Mouse (Mus musculus) cerebral cortex, adult 2 months (tissue): ENCODE results near the gene Palm.

Experiments used
- WGBS: fragments of 180-500 bp; shearing (Covaris S2); methylation state at CpG from one replicate; pipeline ENCODE4 v1.1.7; 2018; 5-methylcytosine and 5-hydroxymethylcytosine counted together

Palm gene

GRCm38 (mm10) chr10:79793051-79793737, at the start of gene Palm:
TSS of gene Palm (plus strand) at chr10:79793572.
- WGBS = 5% methylated on average over 51 of the region's 51 CpGs

- 94% methylated on average over 15 of the region's 15 CpGs for WGBS
Observed at GRCm38 (mm10) chr10:79743650-79744365, 49.6 kb upstream of the Palm start.

- 90% methylated on average over 3 of the region's 3 CpGs for WGBS
Observed at GRCm38 (mm10) chr10:79745411-79745810, 48.0 kb upstream of the Palm start.

- 2% methylated on average over 38 of the region's 38 CpGs for WGBS
Observed at GRCm38 (mm10) chr10:79745898-79746773, 47.2 kb upstream of the Palm start, which contains the start of gene Polrmt. TSS of gene Polrmt (minus strand) at chr10:79746581.

GRCm38 (mm10) chr10:79746774-79747151, 46.6 kb upstream of the Palm start:
- 22% methylated on average over 6 of the region's 6 CpGs for WGBS

GRCm38 (mm10) chr10:79748496-79748895, 44.9 kb upstream of the Palm start:
- WGBS = 86% methylated on average over 6 of the region's 6 CpGs

- 3% methylated on average over 36 of the region's 36 CpGs for WGBS
Observed at GRCm38 (mm10) chr10:79754856-79755516, 38.4 kb upstream of the Palm start, which contains the start of gene Fgf22. TSS of gene Fgf22 (plus strand) at chr10:79755076.

- whole genome bisulfite sequencing = 87% methylated on average over 3 of the region's 3 CpGs
Observed at GRCm38 (mm10) chr10:79755854-79756253, 37.5 kb upstream of the Palm start.

- WGBS = 91% methylated on average over 24 of the region's 24 CpGs
Observed at GRCm38 (mm10) chr10:79756660-79757059, 36.7 kb upstream of the Palm start.

- 78% methylated on average over 1 of the region's 1 CpGs for WGBS
Observed at GRCm38 (mm10) chr10:79759675-79760074, 33.7 kb upstream of the Palm start.

GRCm38 (mm10) chr10:79760603-79761143, 32.7 kb upstream of the Palm start:
- WGBS = 92% methylated on average over 11 of the region's 11 CpGs

GRCm38 (mm10) chr10:79762875-79763274, 30.5 kb upstream of the Palm start:
- WGBS = 85% methylated on average over 3 of the region's 3 CpGs

- 40% methylated on average over 7 of the region's 7 CpGs for WGBS
Observed at GRCm38 (mm10) chr10:79764234-79764633, 29.1 kb upstream of the Palm start.

GRCm38 (mm10) chr10:79765228-79765745, 28.1 kb upstream of the Palm start:
- 67% methylated on average over 2 of the region's 2 CpGs for WGBS

- 5% methylated on average over 16 of the region's 16 CpGs for WGBS
Observed at GRCm38 (mm10) chr10:79766001-79766507, 27.3 kb upstream of the Palm start.

GRCm38 (mm10) chr10:79766508-79767325, 26.7 kb upstream of the Palm start, which contains the start of gene Rnf126:
TSS of gene Rnf126 (minus strand) at chr10:79766952.
- under 1% methylated on average over 97 of the region's 101 CpGs for WGBS

- 4% methylated on average over 40 of the region's 40 CpGs for whole genome bisulfite sequencing
Observed at GRCm38 (mm10) chr10:79767372-79768244, 25.8 kb upstream of the Palm start.

- 0% methylated on average over 5 of the region's 5 CpGs for WGBS
Observed at GRCm38 (mm10) chr10:79768400-79768799, 25.0 kb upstream of the Palm start.

GRCm38 (mm10) chr10:79769329-79769728, 24.0 kb upstream of the Palm start:
- WGBS = 88% methylated on average over 4 of the region's 4 CpGs
